10 mouse cellular contexts compared by ENCODE assay signal in the genomic region with DNA sequence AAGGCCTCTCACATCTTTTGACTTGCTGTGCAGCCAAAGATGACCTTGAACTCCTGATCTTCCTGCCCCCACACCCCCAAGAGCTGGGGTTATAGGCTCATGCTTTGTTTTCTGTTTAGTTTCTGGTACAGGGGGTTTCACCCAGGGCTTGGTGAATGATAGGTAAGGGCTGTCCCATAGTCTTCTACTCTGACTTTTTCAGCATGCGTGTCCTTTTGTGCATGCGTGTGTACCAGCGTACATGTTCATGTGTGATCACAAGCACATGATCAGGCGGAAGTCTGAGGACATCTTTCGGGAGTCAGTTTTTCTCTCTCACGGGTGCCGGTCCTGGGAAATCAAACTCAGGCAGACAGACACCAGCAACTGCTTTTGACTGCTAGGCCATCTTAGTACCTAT. TPM values are rescaled to one million over a fixed set of nuclear protein-coding genes. Genes with fewer than 3 reads are reported as not detected.
A peak's percentile ranks its signal among the peaks of the same experiment; 100 is the strongest.
DNase-seq lines count a peak whose midpoint lies in the region; ATAC-seq and TF ChIP-seq lines count a peak whose summit lies in the region.
"Had no signal": no experiment of that assay in that cellular context is flagged by ENCODE, and none has a peak within 500 bp of the region (broad histone marks: within the 10 kb centered on the region; RNA-seq: fewer than 3 reads in every experiment).

No protein-coding gene starts in this region.

- H3K9ac ChIP-seq in heart, embryonic 14.5 days (ENCODE audit: low read length): peak overlapping the region; percentile 100; the same call in 1 of the 2 replicates
- H3K9ac ChIP-seq in ES-E14 (ENCODE audit: insufficient read depth, low read depth, low read length, poor library complexity, severe bottlenecking): no peak overlapping the region; the same call in 1 of the 2 replicates
- H3K9ac ChIP-seq in hindbrain, embryonic 15.5 days: peak overlapping the region; percentile 24; the same call in 1 of the 2 replicates
- peak overlapping the region; percentile 7; the same call in 1 of the 2 replicates for H3K9ac ChIP-seq in midbrain, embryonic 12.5 days (replicated peaks)

- no peak for ATAC-seq in heart, embryonic 14.5 days (ENCODE audit: insufficient number of reproducible peaks, insufficient read depth, low FRiP score, low read depth)
- ATAC-seq in hindbrain, embryonic 15.5 days (ENCODE audit: low FRiP score, low read depth): no peak
- no peak for ATAC-seq in midbrain, embryonic 12.5 days (ENCODE audit: low FRiP score, low read depth)

- peak overlapping the region; percentile 74; the same call in 1 of the 2 replicates for H3K4me2 ChIP-seq in heart, embryonic 14.5 days (ENCODE audit: low read length)
- peak overlapping the region; percentile 54 for H3K4me2 ChIP-seq in hindbrain, embryonic 15.5 days
- peak overlapping the region; percentile 60 for H3K4me2 ChIP-seq in midbrain, embryonic 12.5 days (replicated peaks)

- H3K27ac ChIP-seq in heart, embryonic 14.5 days (replicated peaks in 1 of 2; ENCODE audit: control insufficient read depth in 1 of 2, insufficient read depth in 1 of 2, low read depth in 2 of 2, low read length in 2 of 2): peak overlapping the region in 1 of 2 experiments; percentile 8; a peak in 2 of 4 replicates
- no peak overlapping the region for H3K27ac ChIP-seq in ES-E14 (ENCODE audit: insufficient read depth, low read depth, low read length, poor library complexity, severe bottlenecking)
- H3K27ac ChIP-seq in hindbrain, embryonic 15.5 days (replicated peaks): no peak overlapping the region
- no peak overlapping the region for H3K27ac ChIP-seq in midbrain, embryonic 12.5 days (replicated peaks)

- H3K36me3 ChIP-seq in heart, embryonic 14.5 days (ENCODE audit: control insufficient read depth, insufficient read depth, low read length): peaks cover 2% of the 10 kb centered on the region; the same call in 1 of the 2 replicates
- peaks cover under 1% of the 10 kb centered on the region; the same call in 1 of the 2 replicates for H3K36me3 ChIP-seq in ES-E14 (ENCODE audit: control insufficient read depth, insufficient read depth, low read length, poor library complexity, severe bottlenecking)
- no peaks in the 10 kb centered on the region for H3K36me3 ChIP-seq in hindbrain, embryonic 15.5 days
- peaks cover 3% of the 10 kb centered on the region for H3K36me3 ChIP-seq in midbrain, embryonic 12.5 days

- in situ Hi-C loops in ES-E14 (cut with MboI; ENCODE audit: low sequenced_read_pairs in 2 of 2, unreplicated experiment in 2 of 2): no loop called here

- H3K27me3 ChIP-seq in heart, embryonic 14.5 days (ENCODE audit: control insufficient read depth, insufficient read depth, low read length): no peaks in the 10 kb centered on the region
- no peaks in the 10 kb centered on the region for H3K27me3 ChIP-seq in hindbrain, embryonic 15.5 days
- no peaks in the 10 kb centered on the region for H3K27me3 ChIP-seq in midbrain, embryonic 12.5 days

- peaks cover 40 to 75% of the 10 kb centered on the region in 2 experiments for H3K4me1 ChIP-seq in heart, embryonic 14.5 days (ENCODE audit: control insufficient read depth in 2 of 2, insufficient read depth in 2 of 2, low read length in 2 of 2)
- peaks cover 20 to 28% of the 10 kb centered on the region in 2 experiments for H3K4me1 ChIP-seq in ES-E14 (ENCODE audit: control insufficient read depth in 2 of 2, insufficient read depth in 2 of 2, low read length in 2 of 2, poor library complexity in 1 of 2)
- peaks cover 73% of the 10 kb centered on the region for H3K4me1 ChIP-seq in hindbrain, embryonic 15.5 days (replicated peaks)
- peaks cover 68% of the 10 kb centered on the region for H3K4me1 ChIP-seq in midbrain, embryonic 12.5 days

- intact Hi-C loops in heart, postnatal 25 days (cut with DNase I): no loop called here

- no peak overlapping the region for H3K4me3 ChIP-seq in heart, embryonic 14.5 days (ENCODE audit: control insufficient read depth in 1 of 2, insufficient read depth in 1 of 2, low read depth in 1 of 2, low read length in 2 of 2)
- H3K4me3 ChIP-seq in ES-E14 (ENCODE audit: insufficient read depth in 1 of 2, low read depth in 1 of 2, low read length in 2 of 2, poor library complexity in 1 of 2, severe bottlenecking in 1 of 2): peak overlapping the region; percentile 18 to 30; a peak in 1 of 4 replicates
- 0 out of 2 replicates have a peak overlapping the region, but pooled peaks have one; percentile 17 for H3K4me3 ChIP-seq in hindbrain, embryonic 15.5 days
- no peak overlapping the region for H3K4me3 ChIP-seq in midbrain, embryonic 12.5 days

- DNase-seq in heart, postnatal 25 days (ENCODE audit: low spot score): no peak
- no peak for DNase-seq in ES-E14 (ENCODE audit: low read depth, low spot score)
- DNase-seq in adrenal gland, postnatal 25 days: no peak
- DNase-seq in adrenal gland, postnatal 4 days (ENCODE audit: low spot score in 2 of 2): no peak
- no peak for DNase-seq in kidney, postnatal 14 days
- DNase-seq: adrenal gland, postnatal 14 days; embryo, embryonic 11 days had no signal

- no peaks in the 10 kb centered on the region for H3K9me3 ChIP-seq in heart, embryonic 14.5 days (ENCODE audit: control insufficient read depth, low read length)
- no peaks in the 10 kb centered on the region for H3K9me3 ChIP-seq in ES-E14 (ENCODE audit: control insufficient read depth, insufficient read depth, low read depth, low read length)
- no peaks in the 10 kb centered on the region for H3K9me3 ChIP-seq in hindbrain, embryonic 15.5 days
- H3K9me3 ChIP-seq in midbrain, embryonic 12.5 days: no peaks in the 10 kb centered on the region

- WGBS in heart, embryonic 14.5 days: 90% methylated on average over 7 of the region's 7 CpGs
- WGBS in hindbrain, embryonic 15.5 days: 90% methylated on average over 7 of the region's 7 CpGs
- WGBS in midbrain, embryonic 12.5 days: 89% methylated on average over 7 of the region's 7 CpGs

TF ChIP-seq in ES-E14, 5 proteins besides CTCF, POLR2A, EP300 and RAD21:
- TF ChIP-seq CHD2 (IDR thresholded peaks at IDR 0.05; ENCODE audit: low read depth, low read length): no peak
- no peak for TF ChIP-seq MAFK (IDR thresholded peaks at IDR 0.05; ENCODE audit: insufficient read depth, low read depth, low read length)
- no peak for TF ChIP-seq ZC3H11A (IDR thresholded peaks at IDR 0.05; ENCODE audit: borderline replicate concordance, low read depth, low read length)
- TF ChIP-seq ZNF384 (IDR thresholded peaks at IDR 0.05; ENCODE audit: low read depth, low read length): no peak
- TF ChIP-seq HCFC1 (IDR thresholded peaks at IDR 0.05; ENCODE audit: borderline replicate concordance, insufficient read depth, low read length): no peak

RNA-seq across cellular contexts. Expression of a gene that starts 3.1 kb away (rescaled TPM):
- 13.4 and 15.1 TPM in 2 replicates for polyA plus RNA-seq in heart, embryonic 14.5 days (2014; fragmentation: Nextera tagmentation; extraction: Ambion mirVana)
- total RNA-seq in heart, postnatal 25 days (2021): 10 to 100 TPM in 1 of 2 experiments, 1 to 10 TPM in 1; 9.9 to 12.4 TPM
- 8.5 and 9.8 TPM in 2 replicates for total RNA-seq in ES-E14 (2012; rRNA removed)
- 12.1 and 12.7 TPM in 2 replicates for polyA plus RNA-seq in hindbrain, embryonic 15.5 days (2015; fragmentation: Nextera tagmentation; extraction: Ambion mirVana)
- 17.7 and 19.1 TPM in 2 replicates for polyA plus RNA-seq in midbrain, embryonic 12.5 days (2016; fragmentation: Nextera tagmentation; extraction: Ambion mirVana)
- total RNA-seq in adrenal gland, postnatal 25 days (2021): 21.6 and 23.5 TPM in 2 replicates
- 10 to 100 TPM; 28.6 to 30.0 TPM for total RNA-seq in adrenal gland, postnatal 4 days (2021)

RNA-seq across cellular contexts. Expression of a gene that starts 48.8 kb away (rescaled TPM):
- polyA plus RNA-seq in heart, embryonic 14.5 days (2014; fragmentation: Nextera tagmentation; extraction: Ambion mirVana): 46.9 and 53.8 TPM in 2 replicates
- 100 to 1,000 TPM; 417 to 451 TPM for total RNA-seq in heart, postnatal 25 days (2021)
- total RNA-seq in ES-E14 (2012; rRNA removed): 5.4 and 6.3 TPM in 2 replicates
- polyA plus RNA-seq in hindbrain, embryonic 15.5 days (2015; fragmentation: Nextera tagmentation; extraction: Ambion mirVana): 56.9 and 63.2 TPM in 2 replicates
- polyA plus RNA-seq in midbrain, embryonic 12.5 days (2016; fragmentation: Nextera tagmentation; extraction: Ambion mirVana): 23.5 and 24.0 TPM in 2 replicates
- 32.5 and 35.6 TPM in 2 replicates for total RNA-seq in adrenal gland, postnatal 25 days (2021)
- 10 to 100 TPM; 50.9 to 59.8 TPM for total RNA-seq in adrenal gland, postnatal 4 days (2021)

Comparison
In these comparisons a context has a peak if more than half of its experiments do, and no peak if none do; other contexts are left out.
1. H3K4me3 ChIP-seq: peak in ES-E14 (2 of 2) and hindbrain, embryonic 15.5 days (single experiment); none in heart, embryonic 14.5 days (0 of 2) and midbrain, embryonic 12.5 days (single experiment).
2. RNA of a gene that starts 48.8 kb away (total RNA-seq): 417 to 451 TPM in heart, postnatal 25 days; 50.9 to 59.8 TPM in adrenal gland, postnatal 4 days, 32.5 to 35.6 TPM in adrenal gland, postnatal 25 days and 5.4 to 6.3 TPM in ES-E14; every median in the first group is over 4 times any median in the second.
3. Peak in every context shown above with its lines, with median percentiles within 50 percentile points of each other: H3K4me2 ChIP-seq.